Mouse (Mus musculus) layer of hippocampus, postnatal 36 days (tissue): ENCODE data around the gene Slc6a19. TPM values are rescaled to one million over a fixed set of nuclear protein-coding genes. Genes with fewer than 3 reads are reported as not detected.
"Not testable (repeated sequence)": the region's sequence is repeated elsewhere in the genome, so short reads cannot be mapped to it uniquely, and the experiment has no call there.

Experiments used
- DNase-seq, 2 experiments: peaks; one replicate each; pipeline ENCODE4 v3.0.0; 2022
- total RNA-seq, 2 experiments: library from RNA; stranded (reverse); gene quantifications; 2 replicates each; pipeline ENCODE4 v1.2.3; 2021

Gene Slc6a19
- not detected for total RNA-seq

- no peak for DNase-seq
Measured at GRCm38 (mm10) chr13:73704694-73705325, at the start of gene Slc6a19. Slc6a19 (minus strand) TSS chr13:73704865.

GRCm38 (mm10) chr13:73751284-73751683 lies 46.6 kb upstream of the Slc6a19 start:
- no peak for DNase-seq

- DNase-seq = no peak
Measured at GRCm38 (mm10) chr13:73750435-73750834, 45.8 kb upstream of the Slc6a19 start.

GRCm38 (mm10) chr13:73748663-73749440 lies 44.2 kb upstream of the Slc6a19 start:
- no peak for DNase-seq

- no peak for DNase-seq
Measured at GRCm38 (mm10) chr13:73743662-73744061, 39.0 kb upstream of the Slc6a19 start.

GRCm38 (mm10) chr13:73742944-73743343 lies 38.3 kb upstream of the Slc6a19 start:
- no peak for DNase-seq

GRCm38 (mm10) chr13:73740399-73740944 lies 35.8 kb upstream of the Slc6a19 start:
- not testable (repeated sequence) for DNase-seq

GRCm38 (mm10) chr13:73736943-73737342 lies 32.3 kb upstream of the Slc6a19 start:
- no peak for DNase-seq

- DNase-seq = no peak
Measured at GRCm38 (mm10) chr13:73735928-73736327, 31.3 kb upstream of the Slc6a19 start.

- DNase-seq = no peak
Measured at GRCm38 (mm10) chr13:73735270-73735669, 30.6 kb upstream of the Slc6a19 start.

GRCm38 (mm10) chr13:73734379-73734778 lies 29.7 kb upstream of the Slc6a19 start:
- no peak for DNase-seq

- no peak for DNase-seq
Measured at GRCm38 (mm10) chr13:73732742-73733700, 28.4 kb upstream of the Slc6a19 start, which contains the start of gene Slc12a7. Slc12a7 (plus strand) TSS chr13:73733094.

- no peak for DNase-seq
Measured at GRCm38 (mm10) chr13:73732235-73732634, 27.6 kb upstream of the Slc6a19 start.

GRCm38 (mm10) chr13:73730913-73731312 lies 26.2 kb upstream of the Slc6a19 start:
- DNase-seq = no peak

- no peak for DNase-seq
Measured at GRCm38 (mm10) chr13:73728633-73729032, 24.0 kb upstream of the Slc6a19 start.

GRCm38 (mm10) chr13:73727621-73728025 lies 23.0 kb upstream of the Slc6a19 start:
- no peak for DNase-seq

GRCm38 (mm10) chr13:73725315-73725714 lies 20.6 kb upstream of the Slc6a19 start:
- DNase-seq = no peak

GRCm38 (mm10) chr13:73723081-73723668 lies 18.5 kb upstream of the Slc6a19 start:
- peak in 1 of 2 experiments; percentile 10 for DNase-seq

- DNase-seq = no peak
Measured at GRCm38 (mm10) chr13:73720241-73720640, 15.6 kb upstream of the Slc6a19 start.

GRCm38 (mm10) chr13:73718225-73718624 lies 13.6 kb upstream of the Slc6a19 start:
- peak; percentile 64 to 73 for DNase-seq

- no peak for DNase-seq
Measured at GRCm38 (mm10) chr13:73714020-73714419, 9.4 kb upstream of the Slc6a19 start.

- no peak for DNase-seq
Measured at GRCm38 (mm10) chr13:73713204-73713603, 8.5 kb upstream of the Slc6a19 start.
